Mouse (Mus musculus) cerebellum, adult 11 months (tissue): ENCODE data around the gene Hist1h4h.

Source experiments
- DNase-seq: peaks from one replicate; pipeline ENCODE4 v3.0.0; 2022

The Hist1h4h gene

GRCm38 (mm10) chr13:23530901-23531875, at the start of gene Hist1h4h:
Gene Hist1h4h (plus strand): TSS chr13:23531050.
- peak; percentile 97 for DNase-seq

- DNase-seq: no peak
Measured at GRCm38 (mm10) chr13:23483153-23483552, 47.7 kb upstream of the Hist1h4h start.

- no peak for DNase-seq
Measured at GRCm38 (mm10) chr13:23485271-23485670, 45.6 kb upstream of the Hist1h4h start.

- peak; percentile 27 for DNase-seq
Measured at GRCm38 (mm10) chr13:23488400-23489322, 42.2 kb upstream of the Hist1h4h start, which contains the start of gene Btn2a2. Gene Btn2a2 (minus strand): TSS chr13:23488857.

GRCm38 (mm10) chr13:23490863-23491262, 40.0 kb upstream of the Hist1h4h start:
- no peak for DNase-seq

GRCm38 (mm10) chr13:23491263-23491662, 39.6 kb upstream of the Hist1h4h start:
- no peak for DNase-seq

GRCm38 (mm10) chr13:23491990-23492389, 38.9 kb upstream of the Hist1h4h start:
- no peak for DNase-seq

- no peak for DNase-seq
Measured at GRCm38 (mm10) chr13:23495526-23495925, 35.3 kb upstream of the Hist1h4h start.

- DNase-seq: no peak
Measured at GRCm38 (mm10) chr13:23497656-23498321, 33.1 kb upstream of the Hist1h4h start.

GRCm38 (mm10) chr13:23498653-23499052, 32.2 kb upstream of the Hist1h4h start:
- DNase-seq: no peak

GRCm38 (mm10) chr13:23499943-23500342, 30.9 kb upstream of the Hist1h4h start:
- DNase-seq: no peak

- no peak for DNase-seq
Measured at GRCm38 (mm10) chr13:23500424-23501200, 30.2 kb upstream of the Hist1h4h start.

- DNase-seq: no peak
Measured at GRCm38 (mm10) chr13:23501511-23501910, 29.3 kb upstream of the Hist1h4h start.

GRCm38 (mm10) chr13:23502031-23502567, 28.8 kb upstream of the Hist1h4h start:
- no peak for DNase-seq

GRCm38 (mm10) chr13:23502916-23503315, 27.9 kb upstream of the Hist1h4h start:
- DNase-seq: no peak

GRCm38 (mm10) chr13:23503797-23504196, 27.1 kb upstream of the Hist1h4h start:
- no peak for DNase-seq

GRCm38 (mm10) chr13:23505662-23506345, 25.0 kb upstream of the Hist1h4h start:
- DNase-seq: no peak

GRCm38 (mm10) chr13:23506351-23506750, 24.5 kb upstream of the Hist1h4h start:
- DNase-seq: no peak

GRCm38 (mm10) chr13:23506819-23507515, 23.9 kb upstream of the Hist1h4h start:
- no peak for DNase-seq

GRCm38 (mm10) chr13:23510127-23510526, 20.7 kb upstream of the Hist1h4h start:
- DNase-seq: no peak
